Mouse (Mus musculus) left cerebral cortex, postnatal 14 days (tissue): ENCODE measurements around the gene Dop1b. TPM values are rescaled to one million over a fixed set of nuclear protein-coding genes. Genes with fewer than 3 reads are reported as not detected.

Experiments
- DNase-seq, 2 experiments: peaks; one replicate each; pipeline ENCODE4 v3.0.0; 2021 to 2022; ENCODE audit warnings: low spot score in 2 of 2, mixed read lengths in 1 of 2
- intact Hi-C: fragments of 180-260 bp; cut with DNase I; formaldehyde crosslinking; loops from one replicate; pipeline ENCODE4 v1.15.1; 2025
- total RNA-seq, 2 experiments: library from RNA; stranded (reverse); gene quantifications; 2 replicates each; pipeline ENCODE4 v1.2.3; 2021

Dop1b gene
- total RNA-seq, 2 experiments from 2014 or later = 81.0 to 93.6 TPM

DNA sequence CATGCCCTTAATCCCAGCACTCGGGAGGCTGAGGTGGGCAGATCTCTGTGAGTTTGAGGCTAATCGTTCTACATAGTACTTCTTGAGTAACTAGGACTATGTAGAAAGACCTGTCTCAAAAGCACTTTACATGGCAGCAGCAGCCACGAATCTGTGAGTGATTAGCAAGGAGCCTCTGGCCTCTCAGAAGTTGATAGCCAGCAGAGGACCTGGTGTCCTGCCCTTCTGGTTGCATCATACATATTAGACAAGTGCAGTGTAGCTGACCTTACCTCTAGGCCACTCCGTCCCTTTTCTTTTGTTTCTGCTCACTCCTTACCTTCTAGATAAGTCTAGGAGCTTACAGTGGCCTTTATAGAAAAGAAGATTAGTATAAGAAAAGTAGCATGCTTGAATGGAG is 148.3 kb downstream of the Dop1b start:
- DNase-seq = no peak
- intact Hi-C loops = no loop called here

Other genes starting within 250 kb of the Dop1b start
- 1 to 10 TPM; 9.2 to 10.0 TPM for gene Setd4, start 107.8 kb upstream of the Dop1b start, total RNA-seq
- gene Cbr1, start 106.1 kb upstream of the Dop1b start, total RNA-seq = 10 to 100 TPM; 59.9 to 61.7 TPM
- 1 to 10 TPM; 2.1 to 2.9 TPM for gene Gm5678, start 83.8 kb upstream of the Dop1b start, total RNA-seq
- 10 to 100 TPM; 13.8 to 16.3 TPM for gene Cbr3, start 28.7 kb upstream of the Dop1b start, total RNA-seq
- gene Morc3, start 120.2 kb downstream of the Dop1b start, total RNA-seq = 10 to 100 TPM; 28.7 to 33.2 TPM
- under 1 TPM; 0.90 to 0.97 TPM for gene Chaf1b, start 172.0 kb downstream of the Dop1b start, total RNA-seq